Mouse (Mus musculus) right cerebral cortex, adult 2 months (tissue): ENCODE data around the gene Slc44a5.
"Not testable (repeated sequence)": the region's sequence is repeated elsewhere in the genome, so short reads cannot be mapped to it uniquely, and the experiment has no call there.

Experiments
- DNase-seq, 2 experiments: peaks; one replicate each; pipeline ENCODE4 v3.0.0; 2021 to 2022; ENCODE audit warnings: low spot score in 2 of 2

Gene Slc44a5

GRCm38 (mm10) chr3:154215779-154216178 is 242.5 kb downstream of the Slc44a5 start:
- DNase-seq = no peak

- DNase-seq = peak in 1 of 2 experiments; percentile 11
Observed at GRCm38 (mm10) chr3:154222141-154222591, 248.9 kb downstream of the Slc44a5 start.

DNA sequence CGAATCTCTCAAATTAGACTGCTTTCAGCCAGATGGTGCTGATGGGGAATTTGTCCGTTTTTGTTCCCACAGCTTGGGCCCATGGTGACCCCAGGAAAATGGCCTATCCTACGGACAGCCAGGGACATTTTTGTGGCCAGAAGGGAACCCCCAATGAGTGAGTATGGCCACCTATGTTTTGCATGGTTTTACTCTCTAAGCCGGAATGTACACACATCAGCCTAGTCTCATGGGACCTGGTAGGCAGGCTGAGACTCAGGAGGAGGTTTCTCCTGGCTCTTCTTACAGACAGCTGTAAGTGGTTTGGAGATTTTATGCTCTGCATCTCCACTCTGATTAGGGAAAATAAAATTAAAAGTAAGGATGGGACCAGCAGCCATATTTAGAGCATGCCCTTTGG is 249.5 kb downstream of the Slc44a5 start:
- DNase-seq = no peak

DNA sequence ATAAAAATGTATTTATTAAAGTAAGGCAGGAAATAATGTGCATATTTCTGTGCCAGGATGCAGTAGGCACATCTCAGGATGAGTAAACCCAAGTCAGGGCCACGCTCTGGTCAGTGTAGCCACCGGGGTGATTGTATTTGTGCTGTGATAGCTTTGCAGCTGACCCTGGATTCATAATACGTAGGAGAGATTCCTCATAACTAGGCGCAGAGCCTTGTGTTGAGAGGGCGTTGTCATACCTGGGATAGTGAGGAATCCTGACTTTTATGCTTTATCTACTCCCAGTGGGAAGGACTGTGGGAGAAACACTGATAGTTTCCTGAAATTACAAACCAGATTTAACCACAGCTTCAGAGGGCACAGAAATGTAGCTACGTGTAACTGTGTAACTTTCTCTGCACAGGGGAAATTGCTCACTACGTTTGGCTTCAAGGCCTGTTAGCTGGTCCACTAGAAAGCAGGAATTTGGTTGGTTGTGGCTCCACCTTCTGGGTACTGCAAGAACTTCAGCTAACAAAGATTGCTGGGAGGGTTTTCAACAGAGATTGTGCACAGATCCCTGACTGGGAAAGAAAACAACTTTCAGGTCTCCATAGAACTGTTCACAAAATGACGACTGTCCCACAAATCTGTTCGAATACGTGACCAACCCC is 253.0 kb downstream of the Slc44a5 start:
- peak; percentile 88 to 90 for DNase-seq

GRCm38 (mm10) chr3:154244932-154245331 is 271.7 kb downstream of the Slc44a5 start:
- DNase-seq = no peak

GRCm38 (mm10) chr3:154251486-154251885 is 278.2 kb downstream of the Slc44a5 start:
- DNase-seq = no peak

DNA sequence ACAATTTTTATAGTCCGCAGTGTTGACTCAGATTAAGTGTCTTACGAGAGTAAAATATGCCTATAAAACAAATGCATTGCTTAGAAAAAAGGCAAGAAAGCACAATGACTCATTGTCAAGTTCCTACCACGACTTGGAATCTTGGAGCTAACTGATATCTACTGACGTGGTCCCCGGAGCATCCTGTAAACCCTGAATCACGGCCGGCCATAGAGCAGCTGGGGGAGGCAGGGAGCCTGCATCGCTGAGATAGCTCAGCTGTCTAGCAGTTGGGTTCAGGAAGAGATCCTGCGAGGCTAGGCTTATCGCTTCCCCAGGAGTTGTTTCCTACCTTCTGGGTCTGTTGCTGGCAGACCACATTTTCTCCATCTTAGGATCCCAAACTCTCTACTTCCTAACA is 279.0 kb downstream of the Slc44a5 start:
- no peak for DNase-seq

DNA sequence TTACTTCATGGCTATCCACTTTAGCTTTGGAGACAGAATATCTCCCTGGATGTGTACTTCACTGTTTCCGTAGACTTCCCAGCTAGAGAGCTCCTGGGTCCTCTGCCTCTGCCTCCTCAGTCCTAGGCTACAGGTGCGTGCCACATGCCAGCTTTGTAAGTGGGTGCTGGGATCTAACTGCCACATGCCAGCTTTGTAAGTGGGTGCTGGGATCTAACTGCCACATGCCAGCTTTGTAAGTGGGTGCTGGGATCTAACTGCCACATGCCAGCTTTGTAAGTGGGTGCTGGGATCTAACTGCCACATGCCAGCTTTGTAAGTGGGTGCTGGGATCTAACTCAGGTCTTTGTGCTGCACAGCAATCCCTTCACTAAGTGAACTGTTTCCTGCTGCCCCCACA is 281.0 kb downstream of the Slc44a5 start:
- DNase-seq = not testable (repeated sequence)

- no peak for DNase-seq
Observed at GRCm38 (mm10) chr3:154257312-154257711, 284.1 kb downstream of the Slc44a5 start.

DNA sequence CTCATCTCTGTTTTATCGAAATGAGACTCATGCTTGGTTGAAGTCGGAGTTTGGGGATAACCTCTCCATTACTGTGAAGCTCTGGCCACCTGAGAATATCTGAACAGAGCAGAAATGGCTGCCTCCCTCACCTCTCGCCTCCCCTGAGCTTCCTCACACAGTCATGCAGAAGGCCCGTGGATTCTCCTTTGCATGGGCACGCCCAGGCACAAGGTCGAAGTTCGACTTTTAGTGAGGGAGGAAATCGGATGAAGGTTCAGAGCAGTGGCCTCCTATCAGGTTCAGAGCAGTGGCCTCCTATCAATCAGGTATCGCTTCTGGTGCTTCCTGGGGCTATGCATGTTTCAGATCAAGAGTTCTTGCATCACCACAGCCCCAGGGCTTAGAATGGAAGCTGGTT is 295.1 kb downstream of the Slc44a5 start:
- no peak for DNase-seq

GRCm38 (mm10) chr3:154269757-154270366 is 296.6 kb downstream of the Slc44a5 start:
- DNase-seq = peak; percentile 87 to 89

GRCm38 (mm10) chr3:154274681-154275080 is 301.4 kb downstream of the Slc44a5 start:
- DNase-seq = no peak

- no peak for DNase-seq
Observed at GRCm38 (mm10) chr3:154284260-154284659, 311.0 kb downstream of the Slc44a5 start.

DNA sequence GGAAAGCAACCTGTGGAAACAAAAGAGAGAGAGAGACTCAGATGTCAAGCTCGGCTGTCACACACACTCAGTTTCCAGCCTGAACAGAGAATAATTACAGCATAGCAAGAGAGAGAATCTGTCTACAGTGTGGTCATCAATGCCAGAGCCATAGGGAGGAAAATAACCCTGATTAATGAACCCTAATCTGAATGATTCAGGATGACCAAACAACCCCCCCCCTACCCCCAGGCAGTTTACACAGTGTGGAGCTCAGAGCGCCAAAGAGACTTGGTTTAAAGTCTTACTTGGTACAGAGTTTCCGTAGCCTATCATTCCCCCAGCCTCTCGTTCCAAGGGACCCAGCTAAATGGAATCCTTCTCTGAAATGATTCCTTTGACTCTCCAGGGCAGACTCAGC is 312.1 kb downstream of the Slc44a5 start:
- DNase-seq = no peak

DNA sequence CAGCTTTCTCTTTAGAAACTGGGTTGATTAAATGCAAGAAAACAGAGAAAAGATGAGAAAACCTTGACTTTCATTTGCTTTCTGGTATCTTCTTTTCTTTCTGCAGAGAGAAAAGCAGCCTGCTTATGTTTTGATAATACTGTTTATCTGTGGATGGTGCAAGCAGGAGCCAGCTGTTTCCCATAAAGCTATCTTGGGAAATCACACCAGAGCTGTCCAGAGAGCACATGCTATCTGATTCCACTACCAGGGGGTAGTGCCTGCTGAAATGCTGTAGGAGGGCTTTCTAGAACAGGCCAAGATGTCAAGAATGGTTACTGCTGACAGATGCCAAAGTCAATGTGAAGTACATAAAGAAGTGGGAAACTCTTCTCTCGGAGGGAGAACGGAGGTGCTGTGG is 314.0 kb downstream of the Slc44a5 start:
- DNase-seq = no peak

- DNase-seq = peak in 1 of 2 experiments; percentile 16
Observed at GRCm38 (mm10) chr3:154288429-154289069, 315.3 kb downstream of the Slc44a5 start.

- DNase-seq = no peak
Observed at GRCm38 (mm10) chr3:154290351-154290750, 317.1 kb downstream of the Slc44a5 start.

DNA sequence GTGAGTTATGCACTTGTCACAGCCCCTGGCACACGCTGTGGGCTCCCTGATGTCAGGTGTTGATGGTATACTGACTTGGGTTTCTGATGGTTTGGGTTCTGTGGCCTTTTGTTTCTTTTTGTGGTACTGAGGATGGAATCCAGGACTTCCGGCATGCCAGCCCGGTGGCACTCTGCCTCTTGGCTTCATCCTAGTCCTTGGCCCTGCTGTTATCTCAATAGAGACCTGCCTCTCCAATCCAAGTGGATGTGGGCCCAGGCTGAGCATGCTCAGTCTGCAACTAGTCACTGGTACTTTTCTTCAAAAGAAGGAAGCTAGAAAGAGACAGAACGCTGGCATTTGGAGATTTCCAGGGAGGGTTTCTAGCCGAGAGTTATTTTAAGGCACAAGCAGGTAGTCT is 318.9 kb downstream of the Slc44a5 start:
- no peak for DNase-seq

GRCm38 (mm10) chr3:154293839-154294490 is 320.7 kb downstream of the Slc44a5 start:
- DNase-seq = peak; percentile 29 to 49

DNA sequence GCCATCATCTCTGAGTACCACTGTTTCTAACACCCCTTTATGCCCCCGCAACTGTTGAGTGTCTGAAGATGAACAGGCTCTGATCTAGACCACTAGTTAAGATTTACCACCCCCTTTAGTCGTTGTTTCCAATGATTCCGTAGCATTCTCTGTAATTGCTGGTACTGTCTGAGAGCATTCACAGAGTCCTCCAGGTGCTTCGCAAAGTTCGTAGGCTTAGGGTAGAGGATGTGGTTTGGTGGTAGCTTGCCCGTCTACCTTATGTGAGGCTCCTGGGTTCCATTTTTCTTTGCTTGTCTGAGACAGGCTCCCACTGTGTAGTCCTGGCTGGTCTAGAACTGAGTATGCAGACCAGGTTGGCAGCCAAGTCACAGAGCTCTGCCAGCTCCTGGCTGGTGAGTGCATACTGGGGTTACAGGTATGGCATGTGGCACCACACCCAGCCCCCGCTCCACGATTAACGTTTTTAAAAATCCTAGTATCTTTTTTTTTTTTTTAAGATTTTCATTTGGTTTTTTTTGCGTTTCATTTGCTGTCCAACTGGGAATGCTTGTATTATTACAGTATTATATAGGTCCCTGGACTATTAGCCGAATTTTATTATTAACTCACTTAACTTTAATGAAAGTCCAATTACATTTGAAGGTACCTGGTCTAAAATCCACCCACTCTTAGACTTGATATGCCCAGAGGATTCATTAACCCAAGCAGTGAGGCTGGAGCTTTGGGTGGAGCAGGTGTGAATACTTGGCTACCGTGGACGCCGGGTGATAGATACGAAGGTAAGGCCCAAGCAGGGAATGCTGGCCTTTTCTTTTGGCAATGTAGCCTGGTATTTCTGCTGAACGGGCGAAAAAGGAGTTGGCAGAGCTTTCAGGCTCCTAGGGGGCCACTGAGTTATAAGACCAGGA is 321.9 kb downstream of the Slc44a5 start:
- DNase-seq = no peak

- DNase-seq = no peak
Observed at GRCm38 (mm10) chr3:154297499-154297898, 324.3 kb downstream of the Slc44a5 start.
